Mouse (Mus musculus): ENCODE measurements at regions not wholly inside any gene's neighbourhood (a gene's known extent, or its start where the extent isn't known, plus 50 kb on each side); places are given as distances from the start of the nearest gene placed in this dataset.

DNA sequence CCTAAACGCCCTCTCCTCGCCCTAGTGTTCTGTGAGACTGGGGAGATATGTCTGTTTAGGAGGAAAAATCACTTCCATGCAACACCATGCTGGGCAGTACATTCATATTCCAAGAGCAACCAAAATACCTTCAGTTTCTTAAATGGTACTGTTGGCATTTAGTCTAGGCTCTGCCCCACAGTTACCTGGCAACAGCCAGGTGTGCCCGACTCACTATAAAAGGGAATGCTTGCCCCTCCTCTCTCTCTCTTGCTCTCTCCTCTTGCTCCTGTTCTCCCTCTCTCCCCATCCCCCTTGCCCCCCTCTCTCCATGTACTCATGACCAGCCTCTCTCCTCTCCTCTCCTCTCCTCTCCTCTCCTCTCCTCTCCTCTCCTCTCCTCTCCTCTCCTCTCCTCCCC is 66.7 kb upstream of the Abca1 start:
- WGBS: 87% methylated on average over 3 of the region's 3 CpGs
- no peak for TF ChIP-seq CTCF (IDR thresholded peaks at IDR 0.05; ENCODE audit: insufficient read depth, low read depth, low read length)
- no peak for TF ChIP-seq POLR2A (IDR thresholded peaks at IDR 0.05; ENCODE audit: insufficient read depth, low read depth, low read length)
- Histone ChIP-seq H3K4me1 (ENCODE audit: control insufficient read depth, insufficient read depth, low read length) (no peaks in the 10 kb centered on the region), H3K27ac (ENCODE audit: insufficient read depth, low read depth, low read length) (no peak overlapping the region), H3K4me3 (ENCODE audit: insufficient read depth, low read depth, low read length) (no peak overlapping the region)

DNA sequence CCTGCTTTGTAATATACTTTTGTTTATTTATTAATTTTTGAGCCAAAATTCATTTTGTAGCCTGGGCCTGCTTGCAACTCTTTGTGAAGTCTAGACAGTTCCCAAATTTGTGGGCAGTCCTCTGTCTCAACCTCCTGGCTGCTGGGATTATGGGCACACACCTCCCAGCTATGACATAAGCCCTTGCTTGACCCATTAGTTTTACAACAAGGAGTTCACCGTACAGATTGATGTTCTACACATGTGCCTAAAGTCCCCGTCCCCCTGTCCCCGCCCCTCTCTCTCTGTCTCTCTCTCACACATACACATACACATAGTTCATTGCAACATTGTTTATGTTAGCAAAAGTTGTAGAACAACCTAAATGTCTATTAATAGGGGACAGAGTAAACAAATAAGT is 63.7 kb upstream of the Abca1 start:
- TF ChIP-seq CTCF (IDR thresholded peaks at IDR 0.05; ENCODE audit: insufficient read depth, low read depth, low read length) (no peak), POLR2A (IDR thresholded peaks at IDR 0.05; ENCODE audit: insufficient read depth, low read depth, low read length) (no peak)
- Histone ChIP-seq H3K27ac (ENCODE audit: insufficient read depth, low read depth, low read length) (no peak overlapping the region), H3K4me3 (ENCODE audit: insufficient read depth, low read depth, low read length) (no peak overlapping the region), H3K4me1 (ENCODE audit: control insufficient read depth, insufficient read depth, low read length) (peaks cover 8% of the 10 kb centered on the region)
- 97% methylated on average over 3 of the region's 3 CpGs for WGBS

DNA sequence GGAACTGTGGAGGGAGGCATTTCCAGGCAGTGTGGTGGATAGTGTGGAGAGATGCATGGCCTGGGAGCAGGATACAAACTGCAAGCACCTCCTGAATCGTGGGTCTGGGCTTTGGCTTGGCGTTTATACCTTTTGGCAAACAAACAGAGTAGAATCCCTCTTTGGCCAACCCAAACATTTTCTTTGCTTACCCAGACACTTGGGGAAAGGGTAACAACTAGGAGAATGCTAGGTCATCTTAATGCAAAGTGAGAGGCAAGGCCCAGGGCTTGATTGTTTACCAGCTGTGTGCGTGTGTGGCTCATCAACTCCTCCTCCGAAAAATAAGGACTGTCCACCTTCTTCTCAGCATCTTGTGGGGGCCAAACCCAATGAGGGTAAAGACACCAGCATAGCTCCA is 61.1 kb upstream of the Abca1 start:
- no peak for TF ChIP-seq POLR2A (IDR thresholded peaks at IDR 0.05; ENCODE audit: insufficient read depth, low read depth, low read length)
- TF ChIP-seq CTCF (IDR thresholded peaks at IDR 0.05; ENCODE audit: insufficient read depth, low read depth, low read length): no peak
- Histone ChIP-seq H3K27ac (ENCODE audit: insufficient read depth, low read depth, low read length) (no peak overlapping the region), H3K4me1 (ENCODE audit: control insufficient read depth, insufficient read depth, low read length) (peaks cover 19% of the 10 kb centered on the region), H3K4me3 (ENCODE audit: insufficient read depth, low read depth, low read length) (no peak overlapping the region)
- WGBS: 82% methylated on average over 4 of the region's 4 CpGs

DNA sequence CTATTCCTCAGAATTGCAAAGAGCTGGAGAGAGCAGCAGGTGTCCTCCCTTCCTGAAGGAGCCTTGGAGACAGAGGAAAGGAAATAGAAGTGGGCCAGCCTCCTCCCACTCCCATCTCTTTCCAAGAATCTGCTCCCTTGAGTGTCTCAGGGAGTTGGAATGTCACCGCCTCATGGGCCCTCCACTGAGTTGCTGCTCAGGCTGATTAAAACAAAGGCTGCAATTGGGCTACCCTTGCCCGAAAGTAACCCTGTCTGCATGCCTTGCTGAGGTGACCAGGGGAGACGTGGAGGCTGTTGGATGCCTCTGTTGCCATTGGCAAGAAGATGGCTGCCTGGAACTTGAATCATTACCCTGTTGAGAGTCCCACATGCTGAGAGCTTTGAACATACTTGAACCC is 59.7 kb upstream of the Abca1 start:
- Histone ChIP-seq H3K4me1 (ENCODE audit: control insufficient read depth, insufficient read depth, low read length) (peaks cover 19% of the 10 kb centered on the region), H3K27ac (ENCODE audit: insufficient read depth, low read depth, low read length) (0 out of 2 replicates have a peak overlapping the region, but pooled peaks have one; percentile 80), H3K4me3 (ENCODE audit: insufficient read depth, low read depth, low read length) (no peak overlapping the region)
- no peak for TF ChIP-seq POLR2A (IDR thresholded peaks at IDR 0.05; ENCODE audit: insufficient read depth, low read depth, low read length)
- no peak for TF ChIP-seq CTCF (IDR thresholded peaks at IDR 0.05; ENCODE audit: insufficient read depth, low read depth, low read length)
- 56% methylated on average over 3 of the region's 3 CpGs for WGBS

DNA sequence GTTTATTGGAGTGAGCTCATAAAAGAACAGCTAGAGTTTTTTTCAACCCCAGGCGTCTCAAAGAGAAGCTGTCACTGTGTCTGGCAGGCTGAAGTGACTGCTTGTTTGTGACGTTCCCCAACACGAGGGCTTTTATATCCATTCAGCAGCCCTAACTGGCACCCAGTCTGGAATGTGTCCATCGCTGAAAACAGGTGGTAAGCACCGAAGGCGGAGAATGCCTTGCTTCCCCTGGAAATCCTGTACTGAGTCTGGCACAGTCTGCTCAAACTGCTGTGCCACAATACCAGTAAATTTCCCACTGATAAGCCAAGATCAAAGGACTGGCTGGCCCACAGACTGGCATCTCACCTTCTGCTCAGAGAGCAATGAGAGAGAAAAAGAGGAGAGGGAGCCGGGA is 59.1 kb upstream of the Abca1 start:
- TF ChIP-seq CTCF (IDR thresholded peaks at IDR 0.05; ENCODE audit: insufficient read depth, low read depth, low read length) (no peak), POLR2A (IDR thresholded peaks at IDR 0.05; ENCODE audit: insufficient read depth, low read depth, low read length) (no peak)
- Histone ChIP-seq H3K4me1 (ENCODE audit: control insufficient read depth, insufficient read depth, low read length) (peaks cover 19% of the 10 kb centered on the region), H3K27ac (ENCODE audit: insufficient read depth, low read depth, low read length) (peak overlapping the region; percentile 80), H3K4me3 (ENCODE audit: insufficient read depth, low read depth, low read length) (no peak overlapping the region)
- WGBS: 30% methylated on average over 7 of the region's 7 CpGs

DNA sequence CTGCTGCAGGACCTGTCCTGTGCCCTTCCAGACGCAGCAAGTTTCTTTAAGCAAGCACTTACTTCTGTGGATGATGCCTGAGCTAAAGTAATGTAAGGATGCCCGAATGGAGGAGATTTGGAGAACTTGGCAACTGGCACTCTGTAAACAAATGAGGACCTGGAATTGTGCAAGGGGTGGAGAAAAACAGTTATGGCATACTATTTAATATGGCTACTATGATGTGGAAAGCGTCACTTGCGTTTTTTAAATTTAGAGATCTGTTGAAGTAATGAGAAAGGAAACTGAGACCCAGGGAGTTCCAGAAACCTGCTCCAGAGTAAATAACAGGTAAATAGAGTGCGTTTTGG is 58.6 kb upstream of the Abca1 start:
- no peak for TF ChIP-seq CTCF (IDR thresholded peaks at IDR 0.05; ENCODE audit: insufficient read depth, low read depth, low read length)
- no peak for TF ChIP-seq POLR2A (IDR thresholded peaks at IDR 0.05; ENCODE audit: insufficient read depth, low read depth, low read length)
- WGBS: 19% methylated on average over 5 of the region's 5 CpGs
- Histone ChIP-seq H3K27ac (ENCODE audit: insufficient read depth, low read depth, low read length) (peak overlapping the region; percentile 80), H3K4me1 (ENCODE audit: control insufficient read depth, insufficient read depth, low read length) (peaks cover 19% of the 10 kb centered on the region), H3K4me3 (ENCODE audit: insufficient read depth, low read depth, low read length) (peak overlapping the region; percentile 52)

DNA sequence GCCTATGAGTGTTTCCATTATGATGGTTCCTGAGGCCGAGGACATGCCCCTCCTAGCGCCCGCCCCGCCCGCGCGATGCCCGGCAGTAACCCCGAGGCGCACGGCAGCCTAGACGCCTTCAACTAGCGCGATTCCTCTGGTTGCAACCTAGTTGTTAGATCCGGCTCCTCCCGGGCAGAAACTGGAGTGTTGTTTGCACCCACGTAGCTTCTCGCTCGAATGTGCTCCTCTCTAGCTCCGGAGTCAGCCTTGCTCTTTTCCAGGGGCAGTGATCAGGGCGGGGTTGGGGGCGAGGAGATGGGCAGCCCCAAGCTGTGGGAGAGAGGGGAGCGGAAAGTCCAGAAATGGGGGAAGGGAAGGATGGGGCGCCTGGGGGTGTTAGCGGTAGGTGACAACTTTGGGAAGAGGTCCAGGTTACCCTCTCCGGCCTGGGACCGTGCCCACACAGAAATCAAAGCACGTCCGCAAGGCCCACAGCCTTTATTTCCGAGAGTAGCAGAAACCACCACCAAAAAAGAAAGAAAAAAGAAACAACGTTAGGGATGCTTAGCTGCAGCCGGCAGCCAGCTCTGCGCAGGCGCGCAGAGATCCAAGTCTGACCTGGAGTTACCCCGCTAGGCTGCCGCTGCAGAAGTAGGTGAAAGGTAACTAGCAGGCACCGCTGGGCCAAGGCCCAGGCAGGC is 58.1 kb upstream of the Abca1 start:
- WGBS: under 1% methylated on average over 38 of the region's 38 CpGs
- Histone ChIP-seq H3K4me3 (ENCODE audit: insufficient read depth, low read depth, low read length) (peak overlapping the region; percentile 52), H3K4me1 (ENCODE audit: control insufficient read depth, insufficient read depth, low read length) (peaks cover 19% of the 10 kb centered on the region), H3K27ac (ENCODE audit: insufficient read depth, low read depth, low read length) (peak overlapping the region; percentile 80)
- TF ChIP-seq CTCF (IDR thresholded peaks at IDR 0.05; ENCODE audit: insufficient read depth, low read depth, low read length) (no peak), POLR2A (IDR thresholded peaks at IDR 0.05; ENCODE audit: insufficient read depth, low read depth, low read length) (peak; percentile 55; the same call in 1 of the 2 replicates)

DNA sequence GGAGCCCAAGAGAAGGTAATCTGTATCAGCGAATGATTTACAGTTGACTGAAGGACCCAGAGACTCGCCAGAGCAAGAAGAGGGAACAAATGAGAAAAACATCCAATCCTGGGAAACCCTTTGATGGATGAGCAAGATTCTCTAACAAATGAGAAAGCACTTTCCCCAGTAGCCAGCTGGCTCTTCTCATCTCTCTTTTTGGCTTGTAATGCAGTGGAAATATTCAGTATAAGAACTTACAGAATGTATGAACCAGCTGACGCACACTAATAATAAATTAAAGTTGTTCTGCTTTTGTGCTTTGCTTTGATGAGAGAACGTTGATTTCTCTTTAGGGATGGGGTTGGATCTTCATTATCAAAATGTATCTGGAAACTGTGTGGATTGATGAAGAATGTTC is 52.8 kb upstream of the Abca1 start:
- peaks cover 9% of the 10 kb centered on the region for H3K4me1 ChIP-seq (ENCODE audit: control insufficient read depth, insufficient read depth, low read length)
- TF ChIP-seq CTCF (IDR thresholded peaks at IDR 0.05; ENCODE audit: insufficient read depth, low read depth, low read length) (no peak), POLR2A (IDR thresholded peaks at IDR 0.05; ENCODE audit: insufficient read depth, low read depth, low read length) (no peak)
- H3K27ac ChIP-seq (ENCODE audit: insufficient read depth, low read depth, low read length): no peak overlapping the region
- 77% methylated on average over 4 of the region's 4 CpGs for whole genome bisulfite sequencing
- H3K4me3 ChIP-seq (ENCODE audit: insufficient read depth, low read depth, low read length): no peak overlapping the region

DNA sequence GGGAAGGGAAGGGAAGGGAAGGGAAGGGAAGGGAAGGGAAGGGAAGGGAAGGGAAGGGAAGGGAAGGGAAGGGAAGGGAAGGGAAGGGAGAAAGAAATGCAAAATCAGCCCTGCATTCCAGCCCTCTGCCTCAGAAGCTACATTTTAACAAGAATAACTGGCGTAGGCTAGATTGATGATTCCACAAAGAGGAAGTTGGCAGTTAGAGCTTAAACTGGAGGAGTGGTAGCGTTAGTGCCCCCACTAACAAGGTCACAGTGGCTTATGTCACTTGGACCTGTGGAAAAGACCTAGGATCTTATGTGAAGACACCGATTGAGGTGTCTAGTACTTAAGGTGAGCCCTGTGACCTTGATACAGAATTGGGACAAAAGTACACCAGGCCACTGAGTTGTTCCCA is 51.0 kb upstream of the Abca1 start:
- Histone ChIP-seq H3K4me3 (ENCODE audit: insufficient read depth, low read depth, low read length) (no peak overlapping the region), H3K27ac (ENCODE audit: insufficient read depth, low read depth, low read length) (no peak overlapping the region), H3K4me1 (ENCODE audit: control insufficient read depth, insufficient read depth, low read length) (peaks cover 4% of the 10 kb centered on the region; the same call in 1 of the 2 replicates)
- WGBS: 91% methylated on average over 3 of the region's 3 CpGs
- no peak for TF ChIP-seq CTCF (IDR thresholded peaks at IDR 0.05; ENCODE audit: insufficient read depth, low read depth, low read length)
- no peak for TF ChIP-seq POLR2A (IDR thresholded peaks at IDR 0.05; ENCODE audit: insufficient read depth, low read depth, low read length)

Data from olfactory bulb, adult 2 months (tissue).